Mouse (Mus musculus): ENCODE results near the gene Foxp1.

Gene Foxp1

GRCm38 (mm10) chr6:99520676-99521037 lies 1.9 kb downstream of the Foxp1 start:
- no peak for DNase-seq (ENCODE audit: low spot score)

GRCm38 (mm10) chr6:99519806-99520675 lies 2.5 kb downstream of the Foxp1 start:
- DNase-seq (ENCODE audit: low spot score): peak; percentile 24

- DNase-seq (ENCODE audit: low spot score): no peak
Observed at GRCm38 (mm10) chr6:99519052-99519451, 3.5 kb downstream of the Foxp1 start.

GRCm38 (mm10) chr6:99515667-99516199 lies 6.8 kb downstream of the Foxp1 start:
- no peak for DNase-seq (ENCODE audit: low spot score)

- no peak for DNase-seq (ENCODE audit: low spot score)
Observed at GRCm38 (mm10) chr6:99511862-99512261, 10.7 kb downstream of the Foxp1 start.

- DNase-seq (ENCODE audit: low spot score): no peak
Observed at GRCm38 (mm10) chr6:99509189-99509592, 13.3 kb downstream of the Foxp1 start.

- DNase-seq (ENCODE audit: low spot score): no peak
Observed at GRCm38 (mm10) chr6:99506816-99507215, 15.7 kb downstream of the Foxp1 start.

GRCm38 (mm10) chr6:99503741-99504140 lies 18.8 kb downstream of the Foxp1 start:
- DNase-seq (ENCODE audit: low spot score): no peak

- DNase-seq (ENCODE audit: low spot score): no peak
Observed at GRCm38 (mm10) chr6:99502727-99503126, 19.8 kb downstream of the Foxp1 start.

- no peak for DNase-seq (ENCODE audit: low spot score)
Observed at GRCm38 (mm10) chr6:99502314-99502713, 20.2 kb downstream of the Foxp1 start.

- DNase-seq (ENCODE audit: low spot score): no peak
Observed at GRCm38 (mm10) chr6:99500570-99501270, 21.8 kb downstream of the Foxp1 start.

GRCm38 (mm10) chr6:99498082-99498481 lies 24.4 kb downstream of the Foxp1 start:
- DNase-seq (ENCODE audit: low spot score): no peak

GRCm38 (mm10) chr6:99496114-99496513 lies 26.4 kb downstream of the Foxp1 start:
- no peak for DNase-seq (ENCODE audit: low spot score)

- DNase-seq (ENCODE audit: low spot score): no peak
Observed at GRCm38 (mm10) chr6:99492937-99493336, 29.6 kb downstream of the Foxp1 start.

- DNase-seq (ENCODE audit: low spot score): no peak
Observed at GRCm38 (mm10) chr6:99491979-99492544, 30.5 kb downstream of the Foxp1 start.

- DNase-seq (ENCODE audit: low spot score): no peak
Observed at GRCm38 (mm10) chr6:99491146-99491545, 31.4 kb downstream of the Foxp1 start.

GRCm38 (mm10) chr6:99489900-99490648 lies 32.4 kb downstream of the Foxp1 start:
- no peak for DNase-seq (ENCODE audit: low spot score)

- no peak for DNase-seq (ENCODE audit: low spot score)
Observed at GRCm38 (mm10) chr6:99489423-99489822, 33.1 kb downstream of the Foxp1 start.

GRCm38 (mm10) chr6:99485884-99486640 lies 36.5 kb downstream of the Foxp1 start:
- DNase-seq (ENCODE audit: low spot score): no peak

- peak; percentile 75 for DNase-seq (ENCODE audit: low spot score)
Observed at GRCm38 (mm10) chr6:99485217-99485883, 37.2 kb downstream of the Foxp1 start.

- no peak for DNase-seq (ENCODE audit: low spot score)
Observed at GRCm38 (mm10) chr6:99484884-99485216, 37.7 kb downstream of the Foxp1 start.
